Mouse (Mus musculus) brain, embryonic 14.5 days (tissue): Measurements from ENCODE around the gene Clec3a.

Source experiments
- CTCF ChIP-seq: fragments of 200-500 bp; IDR thresholded peaks from 2 replicates; pipeline ENCODE4 v1.5.1; 2012; ENCODE audit warnings: inconsistent platforms, mild to moderate bottlenecking, moderate library complexity, borderline replicate concordance; ENCODE audit not compliant: insufficient read depth, insufficient read length; ENCODE audit errors: extremely low read depth
- POLR2A ChIP-seq: fragments of 200-500 bp; IDR thresholded peaks from 2 replicates; pipeline ENCODE4 v1.6.1; 2012; ENCODE audit warnings: mild to moderate bottlenecking, inconsistent platforms, borderline replicate concordance; ENCODE audit not compliant: poor library complexity, insufficient read depth, insufficient read length, severe bottlenecking; ENCODE audit errors: extremely low read depth

DNA sequence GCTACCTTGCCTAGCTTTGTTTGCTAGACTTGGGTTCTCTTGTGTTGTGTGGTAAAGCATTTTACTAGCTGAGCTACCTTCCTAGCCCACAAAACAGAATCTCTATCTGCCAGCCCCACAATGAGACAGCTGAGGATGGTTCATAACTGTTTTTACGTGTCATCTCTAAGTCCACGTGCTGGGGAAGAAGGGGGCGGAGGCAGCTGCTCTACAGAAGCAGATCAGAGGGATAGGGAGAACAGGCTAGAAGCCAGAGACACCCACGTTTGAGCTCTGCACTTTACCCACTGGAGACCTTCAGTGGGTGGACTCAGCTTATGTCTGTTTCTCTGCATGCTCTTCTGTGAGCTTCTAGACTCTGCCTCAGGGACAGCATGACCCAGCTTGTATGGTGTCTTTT is 3.7 kb downstream of the Clec3a start:
- TF ChIP-seq CTCF (no peak), POLR2A (no peak)
